Mouse (Mus musculus) adrenal gland, postnatal 10 days (tissue): ENCODE results near the gene Smagp. TPM values are rescaled to one million over a fixed set of nuclear protein-coding genes. Genes with fewer than 3 reads are reported as not detected.

Source experiments
- DNase-seq: peaks from one replicate; pipeline ENCODE4 v3.0.0; 2021; ENCODE audit warnings: mixed read lengths
- microRNA-seq: library from miRNA; unstranded; fragments of <30 nt; microRNA quantifications from one replicate; pipeline ENCODE4 v1.2.0, GENCODE M21; 2021
- total RNA-seq, 2 experiments: library from RNA; stranded (reverse); gene quantifications; 2 replicates each; pipeline ENCODE4 v1.2.3; 2021

Smagp gene
- total RNA-seq, 2 experiments from 2014 or later, result 29.6 to 41.6 TPM

DNA sequence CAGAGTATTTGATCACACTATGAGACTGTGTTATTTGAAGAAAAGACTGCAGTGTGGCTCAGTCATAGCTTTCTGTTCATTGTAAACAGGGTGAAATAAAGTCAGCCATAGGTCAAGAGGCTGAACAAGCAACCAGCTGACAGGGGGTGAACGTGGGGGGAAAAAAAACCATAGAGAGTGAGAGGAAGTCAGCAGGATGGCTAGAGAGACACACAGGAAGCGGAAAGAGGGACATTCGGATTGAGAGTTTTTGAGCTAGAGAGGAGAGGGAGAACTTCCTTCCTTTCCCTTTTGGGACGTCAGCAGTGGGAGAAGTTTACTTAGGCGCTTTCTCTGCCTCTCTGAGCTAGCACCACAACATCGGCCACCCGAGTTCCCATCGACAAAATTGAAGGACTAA, 46.3 kb downstream of the Smagp start:
- DNase-seq, result no peak

DNA sequence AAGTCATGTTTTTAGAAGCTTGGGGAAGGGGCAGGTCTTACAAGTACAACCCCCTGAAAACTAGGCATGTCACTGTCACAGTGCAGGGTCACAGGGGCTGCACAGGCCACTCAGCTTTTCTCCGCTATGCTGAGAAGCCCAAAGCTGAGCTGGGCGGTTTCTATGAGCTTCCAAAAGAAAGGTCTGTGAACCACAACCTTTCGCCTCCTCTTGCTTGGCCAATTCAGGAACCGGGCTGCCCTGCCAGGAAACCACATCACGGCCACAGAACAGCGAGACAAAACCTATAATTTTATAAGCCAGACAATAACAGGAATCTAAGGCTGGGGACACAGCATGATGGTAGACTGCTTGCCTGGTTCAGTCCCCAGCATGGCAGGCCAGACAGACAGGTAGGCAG, 48.4 kb downstream of the Smagp start:
- DNase-seq, result no peak

GRCm38 (mm10) chr15:100587166-100587565, 49.6 kb downstream of the Smagp start:
- DNase-seq, result no peak

DNA sequence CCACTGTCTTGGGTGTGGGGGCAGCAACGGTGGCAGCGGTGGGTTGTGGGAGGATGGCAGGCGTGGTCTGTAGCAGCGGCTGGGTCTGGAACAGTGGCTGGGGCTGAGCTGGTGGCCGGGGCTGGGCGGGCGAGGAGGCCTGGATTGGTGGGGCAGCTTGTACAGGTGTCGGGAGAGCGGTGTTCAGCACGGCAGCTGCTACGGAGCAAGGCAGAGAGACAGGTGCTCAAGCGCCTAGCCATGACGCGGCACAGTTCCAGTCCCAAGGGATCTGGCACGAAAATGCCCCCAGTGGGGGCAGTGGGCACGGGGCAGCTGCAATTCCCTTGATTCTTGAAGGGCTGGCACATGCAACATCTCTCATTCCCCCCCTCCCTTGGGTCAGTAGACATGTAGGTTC, 50.8 kb downstream of the Smagp start:
- DNase-seq, result no peak

- no peak for DNase-seq
These were observed 56.6 kb downstream of the Smagp start for GRCm38 (mm10) chr15:100580108-100580507.

DNA sequence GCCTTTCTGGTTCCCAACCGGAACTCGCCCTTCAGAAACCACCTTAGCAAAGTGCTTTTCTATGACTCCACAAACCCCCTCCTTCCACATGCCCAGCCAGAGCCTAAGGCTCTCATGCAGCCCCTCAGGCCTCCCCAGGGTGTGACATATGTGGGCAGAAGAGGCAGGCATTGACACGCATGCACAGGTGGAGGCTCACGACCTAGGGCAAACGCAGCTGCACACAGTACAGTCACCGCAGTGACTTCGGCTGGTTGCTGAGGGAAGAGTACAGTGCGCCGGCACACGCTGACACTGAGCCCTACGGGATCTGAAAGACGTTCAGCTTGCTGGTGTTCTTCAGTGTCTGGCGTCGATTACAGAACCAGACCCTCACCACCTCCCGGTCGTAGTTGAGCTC, 58.8 kb downstream of the Smagp start:
- no peak for DNase-seq

- DNase-seq, result no peak
These were observed 59.9 kb downstream of the Smagp start for GRCm38 (mm10) chr15:100576810-100577209.

GRCm38 (mm10) chr15:100576392-100576791, 60.3 kb downstream of the Smagp start:
- no peak for DNase-seq

GRCm38 (mm10) chr15:100575366-100575765, 61.4 kb downstream of the Smagp start:
- DNase-seq, result no peak

GRCm38 (mm10) chr15:100574378-100574777, 62.4 kb downstream of the Smagp start:
- DNase-seq, result no peak

- DNase-seq, result no peak
These were observed 62.8 kb downstream of the Smagp start for GRCm38 (mm10) chr15:100573946-100574345.

Small RNAs within 50 kb of the gene (microRNA-seq; reads per million reads assigned to microRNA genes)
- not detected for gene Mir6961

Other genes starting within 250 kb of the Smagp start
- under 1 TPM in 1 of 2 experiments, not detected in 1; 0.09 TPM for gene Gm5475, start 214.8 kb downstream of the Smagp start, total RNA-seq
- gene Slc11a2, start 211.9 kb downstream of the Smagp start, total RNA-seq, result 10 to 100 TPM; 60.6 to 72.7 TPM
- gene Letmd1, start 167.9 kb downstream of the Smagp start, total RNA-seq, result 100 to 1,000 TPM; 298 to 353 TPM
- gene Csrnp2, start 141.5 kb downstream of the Smagp start, total RNA-seq, result 1 to 10 TPM; 4.4 to 5.5 TPM
- gene Tfcp2, start 84.9 kb downstream of the Smagp start, total RNA-seq, result 10 to 100 TPM; 18.1 to 24.6 TPM
- 10 to 100 TPM; 22.0 to 29.0 TPM for gene Pou6f1, start 37.0 kb downstream of the Smagp start, total RNA-seq
- gene Dazap2, start 21.6 kb downstream of the Smagp start, total RNA-seq, result 100 to 1,000 TPM; 171 to 182 TPM
- 1 to 10 TPM; 5.5 to 5.8 TPM for gene Bin2, start 32.6 kb upstream of the Smagp start, total RNA-seq
- 10 to 100 TPM; 22.1 to 23.9 TPM for gene Cela1, start 51.0 kb upstream of the Smagp start, total RNA-seq
- gene Galnt6, start 92.4 kb upstream of the Smagp start, total RNA-seq, result 1 to 10 TPM; 9.6 to 9.9 TPM
- gene Slc4a8, start 124.8 kb upstream of the Smagp start, total RNA-seq, result 10 to 100 TPM in 1 of 2 experiments, 1 to 10 TPM in 1; 9.5 to 12.6 TPM
- gene Scn8a, start 232.9 kb upstream of the Smagp start, total RNA-seq, result 1 to 10 TPM; 2.5 to 5.6 TPM